Mouse (Mus musculus) lung, postnatal 0 days (tissue): ENCODE data around the gene Cep112. TPM values are rescaled to one million over a fixed set of nuclear protein-coding genes. Genes with fewer than 3 reads are reported as not detected.

Experiments
- ATAC-seq: fragments of 200-750 bp; cut with Nextera tagmentation; 2 replicates; pipeline ENCODE4 v1.8.0; 2017; ENCODE audit warnings: moderate library complexity
- DNase-seq: peaks from one replicate; pipeline ENCODE4 v3.0.0-alpha.2; 2016; ENCODE audit warnings: low spot score
- H3K27ac ChIP-seq: fragments of 300-500 bp; sonication (generic); 2 replicates; pipeline ENCODE4 v1.5.1; 2014; ENCODE audit warnings: antibody characterized with exemption, mild to moderate bottlenecking, low read length, mixed read lengths
- H3K27me3 ChIP-seq: fragments of 300-500 bp; sonication (generic); replicated peaks from 2 replicates; pipeline ENCODE4 v1.6.1; 2014; ENCODE audit warnings: low read length, mixed read lengths; ENCODE audit not compliant: insufficient read depth
- H3K36me3 ChIP-seq: fragments of 300-500 bp; sonication (generic); 2 replicates; pipeline ENCODE4 v1.6.1; 2014; ENCODE audit warnings: low read length, mixed read lengths; ENCODE audit not compliant: insufficient read depth
- H3K4me1 ChIP-seq: fragments of 300-500 bp; sonication (generic); 2 replicates; pipeline ENCODE4 v1.6.1; 2014; ENCODE audit warnings: antibody characterized with exemption, low read depth, low read length, mixed read lengths; ENCODE audit not compliant: insufficient read depth
- H3K4me2 ChIP-seq: fragments of 300-500 bp; sonication (generic); replicated peaks from 2 replicates; pipeline ENCODE4 v1.6.1; 2014; ENCODE audit warnings: low read depth, mild to moderate bottlenecking, low read length, moderate library complexity, mixed read lengths
- H3K4me3 ChIP-seq: fragments of 300-500 bp; sonication (generic); 2 replicates; pipeline ENCODE4 v1.5.1; 2014; ENCODE audit warnings: low read depth, low read length
- H3K9ac ChIP-seq: fragments of 300-500 bp; sonication (generic); replicated peaks from 2 replicates; pipeline ENCODE4 v1.6.1; 2014; ENCODE audit warnings: low read depth, mild to moderate bottlenecking
- H3K9me3 ChIP-seq: fragments of 300-500 bp; sonication (generic); 2 replicates; pipeline ENCODE4 v1.6.1; 2016; ENCODE audit warnings: low read length, mixed read lengths
- CTCF ChIP-seq: IDR thresholded peaks from 2 replicates; pipeline ENCODE4 v1.5.1; 2016; ENCODE audit warnings: antibody characterized with exemption, mild to moderate bottlenecking
- EP300 ChIP-seq: IDR thresholded peaks from 2 replicates; pipeline ENCODE4 v1.6.1; 2016; ENCODE audit warnings: antibody characterized with exemption, mild to moderate bottlenecking, control low read depth
- WGBS: fragments of 180-500 bp; shearing (Covaris S2); extraction: QIAGEN DNeasy Blood & Tissue Kit; methylation state at CpG from one replicate; pipeline ENCODE4 v1.1.7; 2014; 5-methylcytosine and 5-hydroxymethylcytosine counted together
- polyA plus RNA-seq: library from polyadenylated mRNA; unstranded; fragments of >200 nt; fragmentation: Nextera tagmentation; extraction: Ambion mirVana; gene quantifications from 2 replicates; pipeline ENCODE4 v1.2.1, GENCODE M21; 2015

Gene Cep112
- polyA plus RNA-seq, 1 experiment from 2014 or later = 6.4 TPM

DNA sequence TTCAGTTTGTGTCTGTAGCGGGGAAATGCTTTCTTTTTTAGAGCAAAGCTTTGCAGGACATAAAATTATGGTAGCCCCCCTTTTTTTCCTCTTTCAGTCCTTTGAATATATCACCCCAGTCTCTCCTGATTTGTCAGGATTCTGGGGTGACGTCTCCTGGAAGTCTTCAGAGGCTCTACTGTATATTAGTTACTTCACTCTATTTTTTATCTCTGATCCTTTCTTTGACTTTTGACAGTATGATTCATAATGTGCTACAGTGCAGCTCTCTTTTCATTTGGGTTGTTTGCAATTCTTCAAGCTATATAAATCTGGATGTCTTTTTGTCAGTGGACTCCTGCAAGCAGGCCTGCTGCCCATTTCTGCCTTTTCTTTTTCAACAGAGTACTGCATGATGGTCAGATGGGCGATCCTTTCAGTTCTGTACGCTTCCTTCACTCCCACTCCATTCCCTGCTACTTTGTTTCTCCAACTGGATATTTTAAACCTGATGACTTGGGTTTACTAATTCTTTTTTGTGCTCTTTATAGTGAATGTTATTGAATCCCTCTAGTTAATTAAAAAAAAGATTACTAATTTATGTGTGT lies 39.8 kb downstream of the Cep112 start:
- H3K36me3 ChIP-seq = no peaks in the 10 kb centered on the region
- no peaks in the 10 kb centered on the region for H3K9me3 ChIP-seq
- ATAC-seq = no peak
- H3K4me2 ChIP-seq = no peak overlapping the region
- TF ChIP-seq EP300 (no peak), CTCF (no peak)
- H3K4me1 ChIP-seq = no peaks in the 10 kb centered on the region
- 66% methylated on average over 4 of the region's 4 CpGs for WGBS
- DNase-seq = no peak
- H3K27ac ChIP-seq = no peak overlapping the region
- H3K9ac ChIP-seq = no peak overlapping the region
- no peak overlapping the region for H3K4me3 ChIP-seq
- H3K27me3 ChIP-seq = no peaks in the 10 kb centered on the region

DNA sequence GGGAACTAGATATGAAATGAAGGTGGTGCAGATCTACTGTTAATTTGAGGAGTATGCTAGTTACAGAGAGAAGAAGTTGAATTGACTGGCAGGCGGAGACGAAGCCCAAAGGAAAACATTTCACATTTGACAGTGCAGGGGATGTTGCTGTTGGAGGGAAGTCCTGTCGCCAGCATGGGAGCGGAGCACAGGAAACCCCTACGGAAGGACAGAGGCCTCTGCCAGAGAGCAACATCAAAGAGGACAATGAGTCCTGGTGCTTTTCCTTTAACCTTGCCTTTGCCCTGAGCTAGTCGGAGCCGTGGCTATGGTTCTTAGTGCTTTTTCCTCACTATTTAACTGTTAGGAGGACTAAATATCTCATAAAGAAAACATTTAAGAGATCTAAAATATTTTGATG lies 50.7 kb downstream of the Cep112 start:
- peak; percentile 44; the same call in 1 of the 2 replicates for ATAC-seq
- Histone ChIP-seq H3K4me1 (no peaks in the 10 kb centered on the region), H3K9ac (no peak overlapping the region), H3K27me3 (no peaks in the 10 kb centered on the region), H3K4me2 (no peak overlapping the region), H3K27ac (no peak overlapping the region), H3K4me3 (no peak overlapping the region), H3K36me3 (no peaks in the 10 kb centered on the region), H3K9me3 (no peaks in the 10 kb centered on the region)
- peak; percentile 35 for DNase-seq
- 53% methylated on average over 7 of the region's 7 CpGs for WGBS
- TF ChIP-seq EP300 (no peak), CTCF (no peak)

DNA sequence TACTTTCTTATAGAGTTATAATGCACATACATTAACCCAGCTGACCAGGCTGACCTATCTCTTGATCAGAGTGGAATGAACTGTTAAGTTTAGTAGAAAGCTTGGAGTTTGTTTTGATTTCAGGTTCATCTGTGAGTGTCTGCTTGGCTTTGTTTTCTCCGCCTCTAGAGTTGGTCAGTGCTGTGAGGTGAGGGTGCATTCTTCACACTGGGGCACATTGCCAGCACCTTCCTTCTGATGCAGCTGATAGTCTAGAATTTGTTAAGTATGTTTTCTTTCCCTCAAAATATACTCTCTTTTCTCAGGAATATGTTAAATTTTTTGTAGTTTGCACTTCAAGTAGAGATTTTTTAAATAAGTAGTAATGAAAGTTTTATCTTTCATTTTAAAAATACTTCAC lies 51.2 kb downstream of the Cep112 start:
- TF ChIP-seq CTCF (no peak), EP300 (no peak)
- Histone ChIP-seq H3K4me2 (no peak overlapping the region), H3K36me3 (no peaks in the 10 kb centered on the region), H3K27me3 (no peaks in the 10 kb centered on the region), H3K4me3 (no peak overlapping the region), H3K9me3 (no peaks in the 10 kb centered on the region), H3K4me1 (no peaks in the 10 kb centered on the region), H3K9ac (no peak overlapping the region), H3K27ac (no peak overlapping the region)
- 61% methylated on average over 1 of the region's 1 CpGs for WGBS
- DNase-seq = no peak
- ATAC-seq = no peak

DNA sequence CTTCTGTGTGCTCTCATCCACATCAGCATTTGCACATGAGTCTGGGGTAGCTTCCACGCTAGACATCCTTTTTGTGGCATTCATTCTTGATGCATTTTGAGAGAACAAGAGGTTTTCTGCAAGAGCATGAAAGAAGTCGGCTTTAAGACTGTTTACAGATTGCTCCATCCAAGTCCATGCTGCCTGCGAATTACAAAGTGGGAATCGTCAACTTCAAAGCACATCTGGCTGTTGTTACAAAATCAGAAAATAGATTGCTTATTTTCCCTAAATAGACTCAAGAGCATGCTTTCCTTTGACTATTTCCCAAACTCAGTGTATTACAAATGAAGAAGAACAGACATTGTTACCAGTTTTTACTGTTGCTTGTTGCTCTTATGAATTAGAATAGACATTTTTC lies 59.0 kb downstream of the Cep112 start:
- peak; percentile 28; the same call in 1 of the 2 replicates for ATAC-seq
- Histone ChIP-seq H3K27ac (no peak overlapping the region), H3K4me2 (no peak overlapping the region), H3K36me3 (no peaks in the 10 kb centered on the region), H3K27me3 (no peaks in the 10 kb centered on the region), H3K4me3 (no peak overlapping the region), H3K4me1 (no peaks in the 10 kb centered on the region), H3K9me3 (no peaks in the 10 kb centered on the region), H3K9ac (no peak overlapping the region)
- 44% methylated on average over 4 of the region's 4 CpGs for WGBS
- DNase-seq = peak; percentile 76
- TF ChIP-seq EP300 (no peak), CTCF (no peak)

DNA sequence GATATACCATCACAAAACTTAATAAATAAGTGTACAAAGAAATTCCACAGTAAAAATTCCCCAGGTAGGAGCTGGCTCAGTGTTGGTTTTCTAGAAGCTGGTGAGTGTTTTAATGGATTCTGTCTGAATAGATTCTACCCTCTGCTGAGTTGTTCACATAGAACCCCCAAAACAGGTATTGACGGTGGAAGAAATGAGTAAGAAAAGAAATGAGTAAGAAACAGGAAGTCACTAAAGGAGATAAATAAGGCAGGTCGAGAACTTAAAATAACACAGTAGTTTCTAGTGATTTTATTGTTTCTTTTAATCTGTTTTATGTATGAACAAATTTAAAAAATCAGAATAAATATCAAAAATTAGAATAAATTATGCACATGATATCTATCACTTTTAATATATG lies 63.3 kb downstream of the Cep112 start:
- no peaks in the 10 kb centered on the region for H3K4me1 ChIP-seq
- 67% methylated on average over 2 of the region's 2 CpGs for WGBS
- no peak for ATAC-seq
- no peaks in the 10 kb centered on the region for H3K36me3 ChIP-seq
- TF ChIP-seq EP300 = no peak
- TF ChIP-seq CTCF = no peak
- no peak overlapping the region for H3K4me2 ChIP-seq
- no peak overlapping the region for H3K27ac ChIP-seq
- no peaks in the 10 kb centered on the region for H3K9me3 ChIP-seq
- no peak for DNase-seq
- no peaks in the 10 kb centered on the region for H3K27me3 ChIP-seq
- no peak overlapping the region for H3K9ac ChIP-seq
- no peak overlapping the region for H3K4me3 ChIP-seq

DNA sequence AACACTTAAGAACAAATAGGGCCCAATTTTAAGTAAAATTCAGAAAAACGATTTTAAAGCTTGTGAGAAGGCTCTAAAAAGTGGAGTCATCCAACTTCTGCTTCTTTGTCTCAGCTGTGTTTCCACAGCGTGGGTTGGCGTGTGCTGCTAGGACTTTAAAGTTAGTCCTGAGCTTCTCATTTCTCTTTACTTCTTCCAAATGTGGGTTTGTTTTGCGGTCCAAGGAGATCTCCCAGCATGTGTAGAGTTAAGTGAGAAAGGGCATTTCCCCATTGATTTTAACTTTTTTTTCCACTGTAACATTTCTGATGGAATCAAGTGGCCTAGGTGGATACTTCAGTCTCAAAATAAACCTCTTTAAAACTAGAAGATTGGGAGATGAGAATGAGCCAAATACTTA lies 64.9 kb downstream of the Cep112 start:
- H3K4me3 ChIP-seq = no peak overlapping the region
- no peak for TF ChIP-seq CTCF
- TF ChIP-seq EP300 = no peak
- no peaks in the 10 kb centered on the region for H3K4me1 ChIP-seq
- ATAC-seq (no peak), DNase-seq (no peak)
- H3K9ac ChIP-seq = no peak overlapping the region
- no peak overlapping the region for H3K4me2 ChIP-seq
- H3K27ac ChIP-seq = no peak overlapping the region
- WGBS = 89% methylated on average over 4 of the region's 4 CpGs
- no peaks in the 10 kb centered on the region for H3K36me3 ChIP-seq
- no peaks in the 10 kb centered on the region for H3K27me3 ChIP-seq
- no peaks in the 10 kb centered on the region for H3K9me3 ChIP-seq

DNA sequence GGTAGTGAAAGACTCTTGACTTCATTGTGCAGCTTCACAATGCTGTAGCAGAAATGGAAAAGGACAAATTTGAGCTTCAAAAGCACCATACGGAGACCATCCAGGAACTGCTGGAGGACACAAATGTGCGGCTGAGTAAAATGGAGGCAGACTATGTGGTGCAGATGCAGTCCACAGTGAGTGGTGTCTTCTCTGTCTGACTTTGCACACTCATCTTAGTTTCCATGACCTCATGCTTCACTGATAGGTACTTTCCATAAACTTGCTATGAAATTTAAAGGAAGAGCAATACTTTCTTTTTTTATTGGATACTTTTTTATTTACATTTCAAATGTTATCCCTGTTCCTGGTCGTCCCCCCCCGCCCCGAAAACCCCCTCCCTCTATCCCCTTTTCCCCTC lies 83.2 kb downstream of the Cep112 start:
- DNase-seq (no peak), ATAC-seq (no peak)
- no peak for TF ChIP-seq EP300
- TF ChIP-seq CTCF = no peak
- Histone ChIP-seq H3K4me1 (no peaks in the 10 kb centered on the region), H3K27me3 (no peaks in the 10 kb centered on the region), H3K4me3 (no peak overlapping the region), H3K27ac (no peak overlapping the region), H3K36me3 (no peaks in the 10 kb centered on the region), H3K9me3 (no peaks in the 10 kb centered on the region), H3K4me2 (no peak overlapping the region), H3K9ac (no peak overlapping the region)
- 87% methylated on average over 5 of the region's 5 CpGs for WGBS
